Mouse (Mus musculus): Measurements from ENCODE around the gene Krtap29-1.

Gene Krtap29-1

GRCm38 (mm10) chr11:99978953-99979352 lies at the start of gene Krtap29-1:
Gene Krtap29-1 (minus strand): TSS chr11:99979053.
- no peak for DNase-seq (ENCODE audit: low spot score in 2 of 2)

GRCm38 (mm10) chr11:100021438-100021837 lies 42.6 kb upstream of the Krtap29-1 start:
- DNase-seq (ENCODE audit: low spot score in 2 of 2) = peak in 1 of 2 experiments; percentile 26

- DNase-seq (ENCODE audit: low spot score in 2 of 2) = no peak
Measured at GRCm38 (mm10) chr11:100019466-100019865, 40.6 kb upstream of the Krtap29-1 start.

GRCm38 (mm10) chr11:100016112-100016511 lies 37.3 kb upstream of the Krtap29-1 start, which contains the start of gene Krt33a:
Gene Krt33a (minus strand): TSS chr11:100016212.
- DNase-seq (ENCODE audit: low spot score in 2 of 2) = no peak

- no peak for DNase-seq (ENCODE audit: low spot score in 2 of 2)
Measured at GRCm38 (mm10) chr11:100013691-100014171, 34.9 kb upstream of the Krtap29-1 start.

- DNase-seq (ENCODE audit: low spot score in 2 of 2) = no peak
Measured at GRCm38 (mm10) chr11:100010682-100011081, 31.8 kb upstream of the Krtap29-1 start.

GRCm38 (mm10) chr11:100008336-100008735 lies 29.5 kb upstream of the Krtap29-1 start:
- peak; percentile 32 to 34 for DNase-seq (ENCODE audit: low spot score in 2 of 2)

- no peak for DNase-seq (ENCODE audit: low spot score in 2 of 2)
Measured at GRCm38 (mm10) chr11:100006624-100007023, 27.8 kb upstream of the Krtap29-1 start.

- no peak for DNase-seq (ENCODE audit: low spot score in 2 of 2)
Measured at GRCm38 (mm10) chr11:100005905-100006304, 27.1 kb upstream of the Krtap29-1 start.

- peak; percentile 43 to 81 for DNase-seq (ENCODE audit: low spot score in 2 of 2)
Measured at GRCm38 (mm10) chr11:100004846-100005245, 26.0 kb upstream of the Krtap29-1 start.

- DNase-seq (ENCODE audit: low spot score in 2 of 2) = no peak
Measured at GRCm38 (mm10) chr11:99999091-99999490, 20.2 kb upstream of the Krtap29-1 start.

- DNase-seq (ENCODE audit: low spot score in 2 of 2) = no peak
Measured at GRCm38 (mm10) chr11:99994384-99994661, 15.5 kb upstream of the Krtap29-1 start.

GRCm38 (mm10) chr11:99993620-99994383 lies 14.9 kb upstream of the Krtap29-1 start, which contains the start of gene Krtap17-1:
Gene Krtap17-1 (minus strand): TSS chr11:99993994.
- DNase-seq (ENCODE audit: low spot score in 2 of 2) = no peak

GRCm38 (mm10) chr11:99990571-99990970 lies 11.7 kb upstream of the Krtap29-1 start:
- no peak for DNase-seq (ENCODE audit: low spot score in 2 of 2)

GRCm38 (mm10) chr11:99989881-99990405 lies 11.1 kb upstream of the Krtap29-1 start:
- DNase-seq (ENCODE audit: low spot score in 2 of 2) = no peak

GRCm38 (mm10) chr11:99988530-99988929 lies 9.7 kb upstream of the Krtap29-1 start:
- no peak for DNase-seq (ENCODE audit: low spot score in 2 of 2)

- DNase-seq (ENCODE audit: low spot score in 2 of 2) = no peak
Measured at GRCm38 (mm10) chr11:99986180-99986647, 7.4 kb upstream of the Krtap29-1 start, which contains the start of gene Krtap16-1. Gene Krtap16-1 (minus strand): TSS chr11:99986597.

GRCm38 (mm10) chr11:99985291-99986092 lies 6.6 kb upstream of the Krtap29-1 start:
- peak; percentile 35 to 45 for DNase-seq (ENCODE audit: low spot score in 2 of 2)

GRCm38 (mm10) chr11:99983442-99983841 lies 4.6 kb upstream of the Krtap29-1 start:
- no peak for DNase-seq (ENCODE audit: low spot score in 2 of 2)

- no peak for DNase-seq (ENCODE audit: low spot score in 2 of 2)
Measured at GRCm38 (mm10) chr11:99982731-99983130, 3.9 kb upstream of the Krtap29-1 start.

GRCm38 (mm10) chr11:99965961-99966360 lies 12.9 kb downstream of the Krtap29-1 start:
- no peak for DNase-seq (ENCODE audit: low spot score in 2 of 2)

- DNase-seq (ENCODE audit: low spot score in 2 of 2) = no peak
Measured at GRCm38 (mm10) chr11:99964213-99964612, 14.6 kb downstream of the Krtap29-1 start.
